Mouse (Mus musculus) C2C12 (cell line): ENCODE measurements around the gene Cd300ld2.

Source experiments
- CTCF ChIP-seq: IDR thresholded peaks from one replicate; pipeline ENCODE4 v1.5.1; 2011; ENCODE audit not compliant: control insufficient read depth, insufficient read depth, insufficient read length
- MAX ChIP-seq: IDR thresholded peaks from one replicate; pipeline ENCODE4 v1.6.1; 2011; ENCODE audit warnings: mild to moderate bottlenecking, control low read depth

GRCm38 (mm10) chr11:115062077-115062476 is 46.1 kb upstream of the Cd300ld2 start, which contains the start of gene Cd300e:
- TF ChIP-seq CTCF (no peak), MAX (no peak)
